Mouse (Mus musculus) liver, adult 2 months (tissue): Measurements from ENCODE around the gene Pnmal1.

Experiments
- CTCF ChIP-seq: fragments of 200-500 bp; IDR thresholded peaks from 2 replicates; pipeline ENCODE4 v1.5.1; 2011; ENCODE audit warnings: low read depth, low read length, control low read depth
- POLR2A ChIP-seq: fragments of 200-500 bp; IDR thresholded peaks from 2 replicates; pipeline ENCODE4 v1.6.1; 2011; ENCODE audit warnings: low read length, control low read depth; ENCODE audit not compliant: insufficient read depth; ENCODE audit errors: extremely low read depth

DNA sequence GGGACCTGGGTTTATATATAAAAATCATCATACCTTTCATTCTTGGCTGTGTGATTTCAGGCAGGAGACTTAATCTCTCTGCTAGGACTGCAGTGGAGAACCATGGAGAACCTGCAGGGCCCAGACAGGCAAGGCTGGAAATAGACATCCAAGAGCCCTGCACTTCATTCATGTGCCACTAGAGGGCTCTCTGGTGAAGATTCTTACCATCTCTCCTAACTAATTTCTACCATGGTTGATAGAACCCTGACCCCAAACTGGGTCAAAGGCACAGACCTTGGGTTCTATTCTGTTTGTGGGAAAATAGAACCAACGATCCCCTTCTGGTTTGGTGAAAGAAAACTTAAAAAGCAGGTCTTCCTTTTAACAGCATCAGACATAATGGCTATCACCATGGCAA, 28.6 kb upstream of the Pnmal1 start:
- peak; percentile 55; the same call in 1 of the 2 replicates for TF ChIP-seq CTCF
- no peak for TF ChIP-seq POLR2A
